Mouse (Mus musculus) A20 (cell line): Measurements from ENCODE around the gene Jaml.

Source experiments
- DNase-seq: peaks from one replicate; pipeline ENCODE4 v3.0.0-alpha.2; 2011; ENCODE audit warnings: low read depth, low spot score

The Jaml gene

DNA sequence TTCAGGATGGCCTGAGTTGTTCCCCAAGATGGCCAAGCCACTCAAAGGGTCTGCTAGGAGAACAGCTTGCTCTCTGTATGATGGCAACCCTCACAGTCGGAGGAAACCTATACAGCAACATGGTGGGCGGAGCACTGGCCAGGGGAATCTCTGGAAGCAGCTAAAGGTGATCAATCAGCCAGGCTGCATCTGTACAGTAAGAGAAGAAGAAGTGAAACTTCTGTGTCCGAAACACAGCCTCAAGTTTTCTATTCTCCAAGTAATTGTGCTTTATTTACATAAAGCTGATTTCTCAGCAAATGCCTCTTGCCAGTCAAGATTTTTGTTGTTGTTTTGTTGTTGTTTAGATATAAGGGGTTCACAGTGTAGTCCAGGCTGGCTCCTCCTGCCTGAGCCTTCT lies 1.1 kb upstream of the Jaml start:
- DNase-seq: peak; percentile 79

DNA sequence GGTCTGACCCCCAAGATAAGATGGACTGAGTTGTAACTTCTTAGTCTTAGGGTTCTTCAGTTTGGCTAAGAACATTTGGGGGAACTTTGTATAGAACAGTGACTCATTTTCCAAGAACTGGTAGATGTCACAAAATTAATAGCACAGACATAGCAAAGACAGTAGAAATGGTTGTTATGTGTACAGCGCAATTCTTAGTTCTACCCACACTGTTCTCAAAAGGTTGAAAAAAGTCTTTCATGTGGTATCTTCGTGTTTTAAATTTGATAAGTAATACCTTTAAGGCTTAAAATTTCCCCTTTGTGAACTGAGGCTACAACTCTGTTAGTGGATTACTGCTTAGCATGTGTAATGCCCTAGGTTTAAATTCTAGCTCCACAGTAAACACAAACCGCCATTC lies 4.1 kb downstream of the Jaml start:
- no peak for DNase-seq

DNA sequence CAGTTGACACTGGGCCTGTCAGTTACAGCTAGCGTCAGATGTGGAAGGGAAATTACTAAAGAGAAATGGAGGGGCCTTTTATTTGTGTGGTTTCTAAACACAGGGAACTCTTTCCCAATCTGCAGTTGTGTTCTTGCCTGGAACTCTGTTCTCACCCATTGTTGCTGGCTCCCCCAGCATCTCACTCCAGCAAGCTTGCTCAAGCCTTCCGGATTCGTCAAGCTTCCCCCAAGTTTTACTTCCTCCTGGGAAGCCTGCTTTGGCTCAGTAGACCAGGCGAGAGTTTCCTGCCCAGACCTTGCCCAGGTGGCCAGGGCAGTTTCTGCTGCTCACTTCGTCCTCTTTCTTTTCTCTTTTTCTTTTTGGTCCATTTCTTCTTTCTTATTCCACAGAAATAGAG lies 5.6 kb downstream of the Jaml start:
- peak; percentile 44 for DNase-seq

DNA sequence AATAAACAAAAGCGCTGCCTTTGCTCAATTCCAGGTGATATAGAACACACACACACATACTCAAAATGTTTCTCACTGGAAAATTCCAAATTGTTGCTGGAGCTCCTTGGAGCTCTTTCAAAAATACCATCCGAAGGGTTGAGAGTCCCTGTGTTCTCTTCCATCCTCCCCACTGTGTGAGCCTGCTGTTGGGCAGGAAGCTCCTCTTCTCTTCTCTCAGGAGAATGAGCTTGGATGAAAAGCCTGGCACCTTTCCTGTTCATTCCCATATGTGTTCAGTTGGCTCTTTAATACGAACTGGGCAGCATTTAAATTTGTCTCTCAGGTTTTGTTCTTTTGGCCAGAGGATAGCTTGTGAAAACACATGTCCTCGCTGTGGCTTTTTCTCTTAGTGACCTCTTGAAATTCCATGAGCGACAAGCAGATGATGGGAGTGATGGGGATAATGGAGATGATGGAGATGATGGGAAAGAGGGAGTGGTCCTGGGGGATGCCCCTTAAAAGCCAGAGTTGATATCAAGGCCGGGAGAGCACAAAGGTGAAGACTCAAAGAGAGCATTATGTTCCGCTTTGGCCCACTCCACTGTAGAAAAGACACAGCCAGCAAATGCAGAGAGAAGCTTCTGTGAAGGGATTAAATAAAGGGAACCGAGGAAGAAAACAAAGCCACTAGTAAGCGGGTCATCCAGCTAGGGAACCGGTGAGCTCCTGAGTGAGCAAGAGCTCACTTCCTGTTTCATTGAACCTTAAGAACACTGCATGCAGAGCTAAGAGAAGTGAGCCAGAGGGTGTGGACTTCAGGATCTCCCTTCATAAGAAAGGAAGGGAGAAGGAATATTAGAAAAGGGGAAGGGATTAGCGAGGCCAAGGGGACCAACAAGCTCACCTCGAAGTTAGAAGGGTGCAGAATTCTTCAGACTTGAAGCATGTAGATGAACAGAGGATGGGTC lies 7.0 kb downstream of the Jaml start:
- DNase-seq: peak; percentile 64

DNA sequence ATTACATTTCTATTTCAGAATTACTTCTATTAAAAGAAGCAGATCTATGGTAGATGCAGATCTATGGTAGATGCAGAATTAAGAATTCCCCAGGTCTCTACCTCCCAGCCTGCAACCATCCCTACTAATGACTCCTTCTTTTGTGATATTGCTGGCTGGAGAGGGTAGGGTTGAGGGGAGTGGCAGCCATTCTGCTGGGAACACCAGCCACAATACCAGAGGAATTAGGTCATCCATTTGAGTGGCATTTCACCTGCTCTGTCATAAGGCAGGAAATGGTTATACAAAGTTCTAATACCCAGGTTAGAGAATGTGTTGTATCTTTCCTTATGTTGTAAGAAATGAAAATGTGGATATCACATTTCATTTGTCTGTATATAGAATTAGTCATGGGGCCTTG lies 9.1 kb downstream of the Jaml start:
- no peak for DNase-seq

DNA sequence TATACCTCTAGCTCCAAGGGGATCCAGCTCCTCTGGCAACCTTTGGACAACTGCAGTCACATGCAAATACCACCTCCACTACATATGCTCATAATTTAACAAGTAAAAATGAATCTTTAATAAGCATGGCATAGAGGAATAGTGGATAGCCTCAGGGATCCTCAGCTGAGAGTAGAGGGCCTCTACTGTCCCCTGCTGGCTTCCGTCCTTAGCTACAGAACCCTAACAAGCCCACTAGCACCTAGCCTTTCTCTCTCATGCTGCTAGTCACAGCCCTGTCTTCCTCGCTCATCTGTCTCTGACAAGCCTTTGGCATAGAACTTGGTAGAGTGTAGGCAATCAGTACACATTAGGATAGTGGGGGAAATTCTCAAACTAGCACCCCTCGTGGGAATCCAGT lies 11.8 kb downstream of the Jaml start:
- DNase-seq: peak; percentile 16

DNA sequence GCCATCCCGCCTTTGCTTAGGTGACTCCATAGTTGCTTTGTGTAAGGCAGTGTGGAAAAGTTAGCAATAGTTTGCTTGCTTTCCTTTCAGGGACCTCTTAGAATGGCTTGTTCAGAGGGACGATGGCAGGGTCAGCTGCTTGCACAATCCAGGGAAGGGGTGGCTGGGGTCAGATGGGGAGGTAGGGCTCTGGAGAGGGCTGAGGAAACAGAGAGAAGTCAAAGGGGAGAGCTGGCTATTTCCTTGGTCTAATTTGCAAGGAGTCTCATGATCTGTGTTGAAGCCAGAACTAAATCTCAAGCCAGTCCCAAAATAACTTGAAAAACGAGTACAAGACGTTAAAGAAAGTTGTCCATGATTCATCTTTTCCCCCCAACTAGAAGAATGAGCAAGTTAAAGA lies 13.7 kb downstream of the Jaml start:
- no peak for DNase-seq

DNA sequence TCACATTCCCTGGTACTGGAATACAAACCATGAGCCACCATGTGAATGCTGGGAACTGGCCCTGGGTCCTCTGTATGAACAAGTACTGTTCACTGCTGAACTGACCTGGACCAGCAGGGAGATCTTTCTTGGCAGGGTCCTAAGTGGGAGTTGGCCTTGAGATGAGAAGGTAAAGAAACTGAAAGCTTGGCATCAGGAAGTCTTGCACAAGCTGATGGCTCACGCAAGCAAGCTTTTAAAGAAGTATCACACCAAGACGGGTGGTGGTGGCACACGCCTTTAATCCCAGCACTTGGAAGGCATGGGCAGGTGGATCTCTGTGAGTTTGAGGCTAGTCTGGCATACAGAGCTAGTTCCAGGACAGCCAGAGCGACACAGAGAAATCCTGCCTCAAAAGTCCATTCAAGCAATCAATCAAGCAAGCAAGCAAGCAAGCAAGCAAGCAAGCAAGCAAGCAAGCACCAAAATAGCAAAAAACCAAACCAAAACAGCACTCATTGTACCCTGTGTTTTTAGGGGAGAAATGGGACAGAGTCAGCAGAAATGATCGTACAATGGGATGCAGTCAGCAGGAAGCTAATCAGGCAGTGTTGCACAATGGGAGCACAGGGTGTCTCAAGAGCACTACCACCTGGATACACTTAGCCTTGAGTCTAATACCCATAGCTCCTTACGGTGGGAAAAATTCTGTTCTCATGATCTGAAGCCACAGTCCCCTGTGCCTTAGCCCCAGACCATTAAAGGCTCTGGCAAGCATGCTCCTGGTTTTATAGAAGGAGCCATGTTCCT lies 16.4 kb downstream of the Jaml start:
- DNase-seq: no peak

DNA sequence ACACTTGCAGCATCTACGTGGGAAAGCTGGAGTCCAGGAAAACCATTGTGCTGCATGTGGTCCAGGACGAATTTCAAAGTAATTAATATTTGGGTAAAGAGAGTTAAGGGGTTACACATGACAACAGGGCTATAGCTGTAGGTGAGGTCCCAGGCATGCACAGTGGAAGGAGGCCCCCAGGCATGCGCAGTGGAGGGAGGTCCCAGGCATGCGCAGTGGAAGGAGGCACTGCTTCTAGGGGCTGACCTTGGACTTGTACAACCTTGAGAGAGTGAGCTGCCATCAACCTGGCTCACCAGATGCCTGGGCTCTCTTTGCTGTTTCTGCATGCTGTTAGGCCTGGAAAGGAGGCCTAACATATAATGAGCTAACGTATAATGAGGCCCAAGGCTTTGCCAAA lies 18.9 kb downstream of the Jaml start:
- no peak for DNase-seq

DNA sequence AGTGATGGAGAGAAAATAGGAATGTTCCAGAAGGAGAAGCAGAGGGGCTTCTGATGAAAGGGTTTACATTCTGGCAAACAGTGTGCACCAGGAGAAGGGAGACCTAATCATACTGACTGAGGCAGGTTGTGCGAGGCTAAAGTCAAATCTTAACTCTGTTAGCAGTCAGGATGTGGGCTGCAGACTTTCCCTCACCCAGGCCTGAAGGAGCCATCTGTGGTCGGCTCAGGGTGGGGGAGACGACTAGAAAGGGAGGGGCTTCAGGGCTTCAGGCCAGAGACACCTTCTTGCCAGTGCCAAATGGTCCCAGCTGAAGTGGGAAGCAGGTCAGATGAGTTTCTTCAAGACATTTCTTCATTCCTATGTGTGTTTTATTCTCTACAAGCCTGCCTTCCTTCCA lies 19.4 kb downstream of the Jaml start:
- DNase-seq: no peak

DNA sequence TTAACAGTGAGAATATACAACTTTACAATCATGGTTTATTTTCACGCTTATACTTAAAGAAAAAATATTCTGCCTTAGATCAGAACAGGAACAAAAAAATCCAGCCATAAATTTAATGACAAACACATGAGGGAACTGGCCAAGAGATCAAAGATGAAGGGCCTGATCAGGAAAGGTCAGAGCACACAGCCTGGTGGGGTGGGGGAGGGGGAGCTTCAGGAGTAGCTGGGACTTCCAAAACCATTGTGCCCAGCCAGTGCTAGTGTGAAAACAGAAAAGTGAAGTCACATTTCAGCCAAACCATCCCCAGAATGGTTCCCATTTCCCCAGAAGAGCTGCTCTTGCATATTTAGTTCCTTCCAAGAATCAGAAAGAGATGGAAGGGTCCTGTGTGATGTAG lies 23.5 kb downstream of the Jaml start:
- DNase-seq: no peak

DNA sequence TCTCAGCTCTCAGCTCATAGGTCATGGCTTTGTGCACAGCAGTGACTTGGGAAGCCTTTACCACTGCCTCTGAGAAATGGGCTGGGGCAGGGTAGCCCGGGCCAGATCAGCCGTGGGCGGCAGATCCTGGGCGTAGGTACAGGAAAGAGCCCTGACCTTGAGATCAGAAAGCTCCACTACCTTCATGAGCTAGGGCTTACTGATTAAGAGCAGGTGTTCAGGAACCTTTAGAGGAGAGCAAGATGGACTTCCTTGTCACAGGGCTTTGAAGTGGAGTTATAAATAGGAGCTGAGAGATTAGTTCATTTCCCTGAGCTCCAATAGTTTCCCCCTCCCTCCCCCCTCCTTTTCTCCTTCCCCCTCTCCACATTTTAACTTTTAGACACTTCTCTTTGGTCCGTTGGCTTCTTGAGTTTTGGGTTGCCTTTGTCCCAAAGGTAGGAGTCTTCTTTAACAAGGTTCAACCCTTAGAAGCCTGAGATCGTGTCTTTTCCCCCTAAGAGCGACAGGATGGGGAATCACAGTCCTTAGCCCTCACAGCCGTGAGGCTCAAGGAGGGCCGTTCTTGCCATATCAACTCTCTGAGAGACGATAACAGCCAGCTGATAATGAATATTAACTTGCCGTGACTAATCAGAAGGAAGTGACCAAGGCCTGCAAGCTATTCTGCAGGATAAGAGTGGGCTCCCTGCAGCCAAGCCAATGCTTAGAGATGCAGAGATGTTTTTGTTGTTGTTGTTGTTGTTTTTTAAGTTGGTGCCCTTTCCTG lies 24.4 kb downstream of the Jaml start:
- no peak for DNase-seq

DNA sequence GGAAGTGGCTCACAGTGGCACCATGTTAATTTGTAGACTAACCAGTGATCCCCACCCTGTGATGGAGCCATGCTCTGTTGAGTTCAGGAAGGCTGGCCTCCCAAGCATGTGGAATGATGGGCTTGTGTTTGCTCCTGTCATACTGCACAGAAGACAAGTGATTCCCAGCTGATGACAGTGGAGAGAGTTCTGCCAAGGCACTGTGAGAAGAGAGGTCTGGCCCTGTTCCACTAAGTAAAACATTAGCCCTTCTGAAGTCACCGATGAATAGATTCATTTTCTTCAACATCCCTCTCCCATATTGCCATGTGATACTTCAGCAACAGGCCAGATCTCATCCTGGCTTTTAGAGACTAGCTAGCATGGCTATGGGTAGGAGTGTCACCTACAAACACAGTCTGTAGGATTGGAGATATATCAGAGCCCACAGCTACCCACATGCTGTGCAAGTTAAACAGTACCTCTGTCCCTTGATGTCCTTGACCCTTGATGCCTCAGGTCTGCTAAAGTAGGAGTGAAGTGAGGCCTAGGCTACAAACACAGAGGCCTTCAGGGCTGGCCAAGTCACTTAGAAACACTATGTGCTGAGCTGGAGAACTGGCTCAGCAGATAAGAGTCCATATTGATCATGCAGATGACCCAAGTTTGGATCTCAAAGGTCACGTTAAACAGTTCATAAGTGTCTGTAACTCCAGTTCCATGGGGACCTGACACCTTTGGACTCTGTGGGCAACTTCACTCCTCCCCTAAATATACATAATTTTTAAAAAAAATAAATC lies 26.8 kb downstream of the Jaml start:
- DNase-seq: no peak

DNA sequence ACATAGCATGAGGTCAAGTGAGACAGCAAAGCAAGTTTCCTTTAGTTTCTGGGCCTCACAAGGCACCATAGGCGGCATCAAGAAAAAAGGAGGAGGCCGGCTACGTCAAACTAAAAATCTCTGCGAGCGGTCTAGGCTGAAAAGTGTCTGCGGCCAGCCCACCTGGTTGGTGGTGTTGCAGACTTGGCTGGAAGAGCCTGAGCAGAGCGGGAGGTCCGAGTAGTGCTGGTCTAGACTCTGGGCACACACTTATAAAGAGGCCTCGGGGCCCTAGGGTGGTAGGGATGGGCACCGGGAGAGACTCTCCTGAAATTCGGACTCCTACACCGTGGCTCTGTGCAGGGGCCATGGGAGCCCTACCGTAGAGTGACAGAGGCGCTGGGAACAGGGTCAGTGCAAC lies 36.7 kb downstream of the Jaml start:
- DNase-seq: no peak

DNA sequence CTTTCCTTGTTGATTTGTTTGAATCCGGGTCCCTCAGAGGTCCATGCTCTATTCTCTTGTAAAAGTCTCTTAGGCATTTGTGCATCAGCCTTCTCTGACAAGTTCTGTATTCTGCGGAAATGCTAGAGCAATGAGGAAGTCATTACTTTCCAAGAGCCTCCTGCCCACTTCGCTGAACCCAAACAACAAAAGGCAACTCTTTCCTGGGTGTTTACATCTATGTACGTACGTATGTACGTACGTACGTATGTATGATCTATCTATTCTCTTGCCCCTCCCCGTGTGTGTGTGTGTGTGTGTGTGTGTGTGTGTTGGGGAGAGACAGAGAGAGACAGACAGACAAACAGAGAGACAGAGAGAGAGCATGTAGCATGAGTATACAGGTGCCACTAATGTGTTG lies 37.8 kb downstream of the Jaml start:
- no peak for DNase-seq

DNA sequence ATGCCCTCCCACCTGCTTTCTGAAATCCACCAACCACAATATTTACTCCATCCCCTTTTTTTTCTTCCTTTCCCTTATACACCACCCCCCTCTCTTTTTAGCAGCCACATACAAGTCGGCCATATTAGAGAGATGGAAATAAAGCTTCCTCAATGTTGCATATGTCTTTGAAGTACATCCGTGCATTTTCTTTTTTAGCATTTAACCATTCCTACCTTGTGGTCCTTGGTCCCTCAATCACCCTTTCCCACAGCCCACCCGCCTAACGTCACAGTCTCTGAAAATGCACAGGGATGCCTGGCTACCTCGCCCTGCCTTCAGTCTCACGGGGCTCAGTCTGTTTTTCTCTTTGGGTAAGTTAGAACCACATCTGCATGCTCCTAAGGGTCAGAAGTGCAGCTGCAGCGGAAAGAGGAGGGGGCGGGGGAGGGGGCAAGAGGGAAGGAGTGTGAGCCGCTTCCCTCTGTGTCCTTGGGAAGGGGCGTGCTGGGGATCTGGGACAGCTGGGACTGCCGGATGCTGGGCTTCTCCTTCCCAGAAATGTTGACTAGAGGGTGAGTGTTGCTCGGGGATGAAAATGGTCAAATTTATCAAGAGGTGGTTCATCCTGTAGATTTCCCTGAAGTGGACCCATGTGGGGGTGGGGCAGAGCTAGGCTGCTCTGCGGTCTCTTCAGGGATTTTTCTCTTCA lies 38.9 kb downstream of the Jaml start, which contains the start of gene Scn2b:
TSS of gene Scn2b (plus strand) at position 42 of the 691 bp plus-strand sequence.
- no peak for DNase-seq

DNA sequence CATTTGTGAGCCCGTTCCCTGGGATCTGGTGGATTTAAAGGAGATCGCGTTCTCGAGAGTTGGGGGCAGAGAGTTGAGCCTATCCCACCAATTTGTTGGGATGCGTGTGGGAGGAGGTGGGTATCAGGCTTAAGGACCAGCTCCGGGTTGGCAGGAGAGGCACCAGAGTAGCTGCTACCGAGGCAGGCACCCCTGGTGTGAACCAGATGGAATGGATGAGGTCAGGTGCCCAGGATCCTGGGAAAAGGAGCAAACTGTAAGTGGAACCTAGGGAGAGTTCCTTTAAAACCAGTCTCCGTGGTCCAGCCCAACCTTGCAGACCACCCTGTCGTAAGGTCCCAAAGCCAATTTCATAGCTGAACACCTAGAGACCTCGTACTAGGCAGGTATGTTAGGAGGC lies 39.6 kb downstream of the Jaml start:
- DNase-seq: no peak

DNA sequence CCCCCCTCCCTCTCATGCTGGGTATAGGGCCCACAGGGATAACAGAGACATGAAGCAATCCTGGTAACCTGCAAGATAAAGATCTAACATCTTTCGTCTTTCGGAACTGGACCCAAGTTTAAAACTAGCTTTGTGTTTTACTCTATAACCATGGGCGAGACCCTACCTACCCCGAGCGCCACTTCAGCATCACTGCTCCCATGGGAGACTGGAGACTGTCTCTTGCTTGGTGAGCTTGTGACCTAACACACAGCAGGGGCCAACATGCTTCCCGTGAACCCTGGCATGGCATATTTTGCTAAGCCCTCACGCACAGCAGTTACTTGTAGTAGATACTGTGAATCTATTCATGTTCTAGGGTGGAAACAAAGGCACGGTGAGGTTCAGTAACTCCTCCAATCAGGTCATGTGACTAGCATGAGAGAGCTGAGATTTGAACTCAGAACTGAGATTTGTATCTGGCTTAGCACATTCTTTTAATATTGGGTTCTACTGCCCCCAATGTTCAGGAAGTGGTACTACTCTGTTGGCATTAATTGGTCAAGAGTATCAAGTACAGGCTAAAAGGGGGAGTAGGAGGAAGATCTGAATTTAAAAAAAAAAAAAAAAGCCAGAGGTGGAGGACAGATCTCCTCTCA lies 40.5 kb downstream of the Jaml start:
- DNase-seq: peak; percentile 34

DNA sequence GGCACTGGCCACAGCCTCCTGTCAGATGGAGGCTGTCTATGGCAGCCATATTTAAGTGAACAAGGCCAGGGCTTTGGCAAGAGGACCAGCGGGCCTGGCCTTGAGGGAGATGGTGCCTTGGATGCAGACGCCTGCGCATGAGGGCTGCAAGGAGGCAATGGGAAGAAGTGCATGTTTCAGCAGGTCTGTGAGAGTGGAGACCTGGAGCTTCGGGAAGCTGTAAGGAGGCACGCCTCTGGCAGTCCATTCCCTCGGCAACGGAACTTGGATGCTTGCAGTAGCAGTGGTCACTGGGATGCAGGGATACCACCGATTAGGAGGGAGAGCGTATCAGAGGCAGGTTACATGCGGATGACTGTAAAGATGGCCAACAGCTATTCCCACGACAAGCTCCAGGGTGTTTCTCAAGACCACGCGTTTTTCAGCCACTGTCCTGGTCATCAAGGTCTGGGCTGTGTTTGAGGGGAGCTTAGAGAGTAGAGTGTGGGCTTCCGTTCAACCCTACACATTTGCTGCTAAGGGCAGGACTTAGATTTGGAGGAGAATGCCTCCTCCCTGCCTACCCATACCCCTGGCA lies 41.1 kb downstream of the Jaml start:
- no peak for DNase-seq

DNA sequence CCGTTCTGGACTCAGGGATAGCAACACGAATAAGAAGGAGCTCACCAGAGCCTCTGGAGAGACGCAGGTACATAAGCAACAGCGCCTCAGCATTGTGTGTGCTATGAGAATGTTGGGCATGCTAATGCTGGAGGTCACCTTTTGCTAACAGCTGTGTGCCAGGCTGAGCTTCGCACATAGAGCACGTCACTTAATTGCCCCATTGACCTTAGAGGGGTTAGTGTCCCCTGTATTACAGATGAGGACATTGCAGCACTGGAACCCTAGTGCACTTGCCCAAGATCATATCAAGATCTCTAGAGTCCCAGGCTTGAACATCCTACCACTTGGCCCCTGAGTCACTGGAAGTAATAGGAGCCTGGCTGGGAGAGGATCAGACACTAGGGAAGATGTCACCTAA lies 41.6 kb downstream of the Jaml start:
- DNase-seq: no peak
